Mouse (Mus musculus): Measurements from ENCODE around the gene Gli1.

DNA sequence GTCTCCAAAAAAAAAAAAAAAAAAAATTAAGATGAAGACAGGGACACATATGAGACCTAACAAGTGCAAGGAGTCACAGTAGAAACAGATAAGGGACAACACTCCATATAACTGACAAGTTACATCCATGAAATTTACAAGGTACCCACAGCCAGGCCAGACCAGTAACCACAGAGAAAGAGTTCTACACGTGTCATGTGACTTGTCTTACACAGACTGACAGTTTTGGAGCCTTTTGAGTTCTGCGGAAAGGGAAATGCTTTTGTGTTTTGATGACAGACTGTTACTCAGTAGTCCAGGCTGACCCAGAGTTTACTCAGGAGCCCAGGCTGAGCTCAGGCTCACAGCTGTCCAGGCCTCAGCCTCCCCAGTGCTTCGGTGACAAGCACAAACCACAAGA, 1.3 kb upstream of the Gli1 start:
- TF ChIP-seq POLR2A (IDR thresholded peaks at IDR 0.05; ENCODE audit: low read depth, low read length) (no peak), CTCF (conservative IDR thresholded peaks at IDR 0.05; ENCODE audit: insufficient read depth, insufficient read length, low read depth, low read length) (no peak)

Measured in kidney, adult 2 months (tissue).